Mouse (Mus musculus) heart, adult 18-20 months (tissue): ENCODE data around the gene Pde6d. TPM values are rescaled to one million over a fixed set of nuclear protein-coding genes. Genes with fewer than 3 reads are reported as not detected.

Experiments used
- DNase-seq, 2 experiments: peaks; one replicate each; pipeline ENCODE4 v3.0.0; 2021 to 2022; ENCODE audit warnings: mixed read lengths in 1 of 2
- long read RNA-seq, 2 experiments: library from polyadenylated mRNA; stranded (forward); transcript quantifications; one replicate each; pipeline ENCODE4 v2.0.0; 2021
- total RNA-seq, 2 experiments: library from RNA; stranded (reverse); gene quantifications; 2 replicates each; pipeline ENCODE4 v1.2.3; 2021

Gene Pde6d
- total RNA-seq, result 10 to 100 TPM; 45.0 to 49.5 TPM
- long read RNA-seq, experiment 1, transcript Pde6d-201 (5 exons, 1,159 nt), result major isoform, 48 of 58 reads
- long read RNA-seq, experiment 1, partial matches to known transcripts, result 0 of 58 reads
- long read RNA-seq, experiment 1, other reads (novel, unspliced or antisense), result 10 of 58 reads
- long read RNA-seq, experiment 2, transcript Pde6d-201 (5 exons, 1,159 nt), result major isoform, 34 of 48 reads
- long read RNA-seq, experiment 2, partial matches to known transcripts, result 0 of 48 reads
- long read RNA-seq, experiment 2, other reads (novel, unspliced or antisense), result 14 of 48 reads

GRCm38 (mm10) chr1:86582451-86583096 is at the start of gene Pde6d, which contains the start of gene Cops7b:
Gene Pde6d (minus strand): TSS chr1:86582629.
Gene Cops7b (plus strand): TSS chr1:86582904.
- peak; percentile 99 for DNase-seq

GRCm38 (mm10) chr1:86630527-86630926 is 48.1 kb upstream of the Pde6d start:
- DNase-seq, result no peak

GRCm38 (mm10) chr1:86629936-86630335 is 47.5 kb upstream of the Pde6d start:
- DNase-seq, result no peak

GRCm38 (mm10) chr1:86628270-86628669 is 45.8 kb upstream of the Pde6d start:
- no peak for DNase-seq

- DNase-seq, result no peak
These were observed 40.9 kb upstream of the Pde6d start for GRCm38 (mm10) chr1:86623001-86624000.

GRCm38 (mm10) chr1:86622296-86622695 is 39.9 kb upstream of the Pde6d start:
- no peak for DNase-seq

GRCm38 (mm10) chr1:86618454-86619125 is 36.2 kb upstream of the Pde6d start:
- DNase-seq, result peak; percentile 27 to 77

GRCm38 (mm10) chr1:86614269-86614668 is 31.8 kb upstream of the Pde6d start:
- peak in 1 of 2 experiments; percentile 39 for DNase-seq

- DNase-seq, result no peak
These were observed 29.7 kb upstream of the Pde6d start for GRCm38 (mm10) chr1:86612081-86612480.

GRCm38 (mm10) chr1:86610954-86611353 is 28.5 kb upstream of the Pde6d start:
- no peak for DNase-seq

- no peak for DNase-seq
These were observed 17.7 kb upstream of the Pde6d start for GRCm38 (mm10) chr1:86600117-86600516.

- no peak for DNase-seq
These were observed 16.1 kb upstream of the Pde6d start for GRCm38 (mm10) chr1:86598516-86598915.

GRCm38 (mm10) chr1:86596512-86596911 is 14.1 kb upstream of the Pde6d start:
- no peak for DNase-seq

- no peak for DNase-seq
These were observed 12.9 kb upstream of the Pde6d start for GRCm38 (mm10) chr1:86595315-86595714.

- no peak for DNase-seq
These were observed 12.1 kb upstream of the Pde6d start for GRCm38 (mm10) chr1:86594539-86594938.

GRCm38 (mm10) chr1:86586992-86587391 is 4.6 kb upstream of the Pde6d start:
- DNase-seq, result peak; percentile 75 to 87

GRCm38 (mm10) chr1:86583709-86584108 is 1.3 kb upstream of the Pde6d start:
- no peak for DNase-seq

- peak; percentile 15 for DNase-seq
These were observed 558 bp downstream of the Pde6d start for GRCm38 (mm10) chr1:86581692-86582450.

- DNase-seq, result no peak
These were observed 2.0 kb downstream of the Pde6d start for GRCm38 (mm10) chr1:86580426-86580825.

- DNase-seq, result no peak
These were observed 10.5 kb downstream of the Pde6d start for GRCm38 (mm10) chr1:86571941-86572340.

- no peak for DNase-seq
These were observed 11.0 kb downstream of the Pde6d start for GRCm38 (mm10) chr1:86571381-86571780.
